Mouse (Mus musculus) activated CD4-positive, CD25-positive, alpha-beta regulatory T cell, adult 9 weeks (primary cell): Measurements from ENCODE around the gene Retnlg. TPM values are rescaled to one million over a fixed set of nuclear protein-coding genes. Genes with fewer than 3 reads are reported as not detected.

Experiments
- polyA plus RNA-seq: library from polyadenylated mRNA; unstranded; fragments of 100-300 nt; shearing (Covaris generic); gene quantifications from one replicate; pipeline ENCODE4 v1.2.1, GENCODE M21; 2017

Retnlg gene
- not detected for polyA plus RNA-seq

DNA sequence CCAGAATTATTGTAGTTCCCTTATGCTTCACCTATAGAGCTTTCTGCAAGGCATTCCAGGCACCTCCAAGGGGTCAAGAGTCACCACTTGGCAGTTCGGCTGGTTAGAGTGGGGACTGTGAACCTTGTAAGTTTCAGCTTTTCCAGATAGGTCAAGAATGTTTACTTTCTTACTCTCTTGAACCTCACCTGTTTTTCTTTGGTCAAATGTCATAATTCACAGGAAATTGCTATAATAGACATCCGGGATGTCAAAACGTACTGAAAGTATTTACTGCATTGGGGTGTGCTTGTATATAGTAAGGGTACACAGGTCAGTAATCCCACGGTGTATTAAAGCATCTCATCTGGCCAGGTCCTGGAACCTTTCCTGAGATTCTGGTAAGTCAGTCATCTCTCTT is at the start of gene Retnlg:
Gene Retnlg, plus strand, starts transcription at position 301 of the 400 bp plus-strand sequence.

GRCm38 (mm10) chr16:48842266-48842665 is 30.2 kb upstream of the Retnlg start, which contains the start of gene Retnla:
Gene Retnla, plus strand, starts transcription at chr16:48842551.

Other genes with a start within 250 kb of the Retnlg start
- 136 TPM for gene Trat1, start 100.6 kb upstream of the Retnlg start, polyA plus RNA-seq
- gene Retnlb, start 55.8 kb upstream of the Retnlg start, polyA plus RNA-seq = not detected
- not detected for gene Retnla, start 30.1 kb upstream of the Retnlg start, polyA plus RNA-seq
- 6.8 TPM for gene Dzip3, start 121.5 kb downstream of the Retnlg start, polyA plus RNA-seq
- gene Cip2a, start 121.6 kb downstream of the Retnlg start, polyA plus RNA-seq = 3.9 TPM
- 0.16 TPM for gene Myh15, start 184.9 kb downstream of the Retnlg start, polyA plus RNA-seq